Mouse (Mus musculus) kidney, postnatal 25 days (tissue): ENCODE data around the gene Ildr2.

Source experiments
- DNase-seq, 2 experiments: peaks; one replicate each; pipeline ENCODE4 v3.0.0; 2021; ENCODE audit warnings: mixed read lengths in 2 of 2

Ildr2 gene

GRCm38 (mm10) chr1:166284390-166284789 is 30.5 kb downstream of the Ildr2 start:
- no peak for DNase-seq

- no peak for DNase-seq
These were observed 32.3 kb downstream of the Ildr2 start for GRCm38 (mm10) chr1:166286231-166286630.

- DNase-seq: no peak
These were observed 36.6 kb downstream of the Ildr2 start for GRCm38 (mm10) chr1:166290562-166290961.

- DNase-seq: no peak
These were observed 39.1 kb downstream of the Ildr2 start for GRCm38 (mm10) chr1:166293086-166293485.

GRCm38 (mm10) chr1:166295548-166295947 is 41.6 kb downstream of the Ildr2 start:
- DNase-seq: no peak

- DNase-seq: peak; percentile 60 to 64
These were observed 42.4 kb downstream of the Ildr2 start for GRCm38 (mm10) chr1:166296371-166296770.

- no peak for DNase-seq
These were observed 43.0 kb downstream of the Ildr2 start for GRCm38 (mm10) chr1:166296971-166297370.

- DNase-seq: no peak
These were observed 43.7 kb downstream of the Ildr2 start for GRCm38 (mm10) chr1:166297499-166298111.

GRCm38 (mm10) chr1:166298884-166299283 is 44.9 kb downstream of the Ildr2 start:
- no peak for DNase-seq

- DNase-seq: no peak
These were observed 45.9 kb downstream of the Ildr2 start for GRCm38 (mm10) chr1:166299821-166300220.

- no peak for DNase-seq
These were observed 46.6 kb downstream of the Ildr2 start for GRCm38 (mm10) chr1:166300526-166300925.

GRCm38 (mm10) chr1:166304352-166305240 is 50.7 kb downstream of the Ildr2 start:
- DNase-seq: no peak

- no peak for DNase-seq
These were observed 54.5 kb downstream of the Ildr2 start for GRCm38 (mm10) chr1:166308471-166308850.

- DNase-seq: peak; percentile 4 to 36
These were observed 55.1 kb downstream of the Ildr2 start for GRCm38 (mm10) chr1:166308851-166309715.

GRCm38 (mm10) chr1:166311151-166311550 is 57.2 kb downstream of the Ildr2 start:
- DNase-seq: no peak

GRCm38 (mm10) chr1:166313637-166314036 is 59.7 kb downstream of the Ildr2 start:
- no peak for DNase-seq

- no peak for DNase-seq
These were observed 61.8 kb downstream of the Ildr2 start for GRCm38 (mm10) chr1:166315706-166316105.

- DNase-seq: peak; percentile 77 to 81
These were observed 65.3 kb downstream of the Ildr2 start for GRCm38 (mm10) chr1:166319132-166319698.

GRCm38 (mm10) chr1:166326421-166326820 is 72.5 kb downstream of the Ildr2 start:
- no peak for DNase-seq

GRCm38 (mm10) chr1:166330752-166331151 is 76.8 kb downstream of the Ildr2 start:
- DNase-seq: no peak

GRCm38 (mm10) chr1:166339110-166339509 is 85.2 kb downstream of the Ildr2 start:
- no peak for DNase-seq

- DNase-seq: no peak
These were observed 88.1 kb downstream of the Ildr2 start for GRCm38 (mm10) chr1:166342060-166342459.

- DNase-seq: no peak
These were observed 88.6 kb downstream of the Ildr2 start for GRCm38 (mm10) chr1:166342539-166342938.
